Mouse (Mus musculus) macrophage (primary cell): ENCODE measurements around the gene Mrm3. TPM values are rescaled to one million over a fixed set of nuclear protein-coding genes. Genes with fewer than 3 reads are reported as not detected.

Experiments
- H3K27ac ChIP-seq: fragments of 350-480 bp; formaldehyde crosslinking; 2 replicates; pipeline ENCODE4 v1.9.0; 2021
- H3K36me3 ChIP-seq: fragments of 350-480 bp; formaldehyde crosslinking; 2 replicates; pipeline ENCODE4 v1.9.0; 2021; ENCODE audit errors: inconsistent target
- H3K4me3 ChIP-seq: fragments of 350-480 bp; formaldehyde crosslinking; 2 replicates; pipeline ENCODE4 v1.9.0; 2021; ENCODE audit errors: inconsistent target
- H3K79me2 ChIP-seq: fragments of 350-480 bp; formaldehyde crosslinking; 2 replicates; pipeline ENCODE4 v1.9.0; 2021; ENCODE audit errors: inconsistent target
- WGBS: methylation state at CpG from one replicate; pipeline ENCODE4 v1.1.7; 2026; ENCODE audit warnings: inconsistent platforms; ENCODE audit not compliant: missing documents; 5-methylcytosine and 5-hydroxymethylcytosine counted together
- polyA plus RNA-seq: library from polyadenylated mRNA; stranded (reverse); fragments of 250-400 nt; gene quantifications from 3 replicates; pipeline ENCODE4 v1.2.4, GENCODE M21; 2018; ENCODE audit warnings: inconsistent platforms

The Mrm3 gene
- polyA plus RNA-seq, 1 experiment from 2014 or later = 4.1 TPM

DNA sequence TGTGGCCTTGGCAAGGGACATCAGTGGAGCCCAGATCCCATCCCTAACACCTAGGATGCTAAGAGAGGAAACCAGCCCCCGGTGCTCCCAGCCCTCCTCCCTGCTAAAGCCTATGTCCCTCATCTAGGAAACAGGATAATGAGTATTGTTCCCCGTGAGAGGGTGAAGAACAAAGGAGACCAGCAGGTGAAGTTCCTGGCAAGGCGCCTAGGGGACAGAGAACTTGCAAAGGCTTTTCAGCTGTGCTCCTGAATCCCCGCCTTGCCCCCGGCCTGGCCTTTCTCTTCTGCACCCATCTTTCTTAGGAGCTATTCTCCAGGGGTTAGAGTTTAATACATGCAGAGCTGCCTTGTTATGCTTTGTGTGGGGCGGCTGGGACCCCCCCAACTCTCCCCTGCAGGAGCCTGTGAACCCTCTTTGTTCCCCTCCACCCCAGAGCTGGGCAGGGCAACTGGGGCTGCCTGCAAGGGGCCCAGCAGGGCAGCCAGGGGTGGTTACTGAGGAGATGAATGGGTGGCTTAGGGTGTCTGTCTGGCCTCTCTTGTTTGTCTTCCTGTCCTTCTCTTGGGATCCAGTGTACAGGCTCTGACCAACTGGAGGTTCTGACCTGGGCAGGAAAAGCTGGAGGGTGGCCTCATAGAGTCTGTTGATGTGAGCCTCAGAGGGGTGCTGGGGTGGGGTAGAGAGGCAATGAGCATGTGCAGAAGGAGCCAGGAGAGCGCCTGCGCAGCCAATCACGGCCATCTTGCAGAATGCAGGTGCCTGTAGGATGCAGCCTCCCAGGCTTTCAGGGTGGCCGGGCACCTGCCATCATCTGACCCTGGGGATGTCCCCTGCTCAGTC is 16.9 kb downstream of the Mrm3 start:
- Histone ChIP-seq H3K79me2 (no peaks in the 10 kb centered on the region), H3K27ac (no peak overlapping the region), H3K36me3 (no peaks in the 10 kb centered on the region), H3K4me3 (no peak overlapping the region)
- 91% methylated on average over 10 of the region's 10 CpGs for WGBS

GRCm38 (mm10) chr11:76261224-76261623 is 17.7 kb downstream of the Mrm3 start:
- Histone ChIP-seq H3K27ac (no peak overlapping the region), H3K79me2 (no peaks in the 10 kb centered on the region), H3K36me3 (no peaks in the 10 kb centered on the region), H3K4me3 (no peak overlapping the region)
- 23% methylated on average over 12 of the region's 12 CpGs for WGBS

DNA sequence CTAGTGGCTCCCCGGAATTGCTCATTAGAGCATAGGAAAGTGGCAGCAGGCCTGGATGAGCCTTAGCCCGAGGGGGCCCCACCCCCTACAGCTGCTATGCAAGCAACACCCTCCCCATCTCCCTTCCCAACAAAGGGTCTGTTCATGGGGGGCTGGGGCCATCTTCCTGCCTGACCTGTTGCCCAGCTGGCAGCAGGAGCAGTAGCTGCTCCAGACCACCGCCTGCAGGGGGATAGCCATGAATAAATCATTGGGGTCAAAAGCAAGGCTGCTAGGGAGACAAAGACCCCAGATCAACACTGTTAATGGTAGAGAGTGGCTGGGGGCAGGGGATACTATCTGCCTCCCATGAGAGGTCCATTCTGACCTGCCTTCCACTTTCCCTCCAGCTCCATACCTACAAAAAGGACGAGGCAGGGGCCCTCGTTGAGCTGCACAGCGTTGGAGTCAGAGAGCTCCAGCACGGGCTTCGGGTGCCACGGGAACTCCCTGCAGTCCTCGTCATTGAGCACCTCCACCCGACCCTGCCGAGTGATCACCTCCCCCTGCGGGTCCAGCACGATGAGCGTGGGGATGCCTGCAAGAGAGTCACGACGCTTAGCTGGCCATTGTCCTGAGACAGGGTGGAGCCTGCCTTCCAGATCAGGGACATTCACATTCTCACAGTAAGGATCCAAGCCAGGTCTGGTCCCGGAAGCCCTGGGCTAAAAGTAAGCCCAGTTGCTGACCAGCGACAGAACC is 19.3 kb downstream of the Mrm3 start:
- WGBS = 90% methylated on average over 19 of the region's 19 CpGs
- no peak overlapping the region for H3K27ac ChIP-seq
- H3K4me3 ChIP-seq = no peak overlapping the region
- no peaks in the 10 kb centered on the region for H3K36me3 ChIP-seq
- H3K79me2 ChIP-seq = no peaks in the 10 kb centered on the region

DNA sequence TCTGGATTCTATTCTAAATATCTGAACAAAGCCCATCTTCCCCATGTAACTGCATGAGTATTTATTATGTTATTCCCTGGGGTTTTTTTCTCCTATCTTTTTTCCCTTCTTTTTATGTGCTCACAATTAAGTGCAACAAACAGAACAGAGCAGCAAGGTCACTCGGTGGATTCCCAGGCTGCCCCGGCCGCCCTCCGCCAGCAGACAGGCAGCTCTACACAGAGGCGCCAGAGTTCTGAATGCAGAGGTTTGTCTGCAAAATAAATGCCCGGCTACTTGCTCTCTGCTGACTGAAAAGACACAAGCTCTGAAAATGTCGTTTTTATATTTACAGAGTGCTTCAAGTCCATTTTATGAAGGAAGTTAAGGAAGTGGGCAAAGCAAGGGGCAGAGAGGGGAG is 24.0 kb downstream of the Mrm3 start:
- no peaks in the 10 kb centered on the region for H3K79me2 ChIP-seq
- no peak overlapping the region for H3K27ac ChIP-seq
- 62% methylated on average over 7 of the region's 7 CpGs for WGBS
- H3K4me3 ChIP-seq = no peak overlapping the region
- H3K36me3 ChIP-seq = no peaks in the 10 kb centered on the region

GRCm38 (mm10) chr11:76268001-76268459 is 24.5 kb downstream of the Mrm3 start:
- 41% methylated on average over 5 of the region's 5 CpGs for WGBS
- Histone ChIP-seq H3K4me3 (no peak overlapping the region), H3K27ac (no peak overlapping the region), H3K36me3 (no peaks in the 10 kb centered on the region), H3K79me2 (no peaks in the 10 kb centered on the region)

GRCm38 (mm10) chr11:76268521-76269065 is 25.1 kb downstream of the Mrm3 start:
- H3K36me3 ChIP-seq = no peaks in the 10 kb centered on the region
- 95% methylated on average over 6 of the region's 6 CpGs for WGBS
- H3K4me3 ChIP-seq = no peak overlapping the region
- no peak overlapping the region for H3K27ac ChIP-seq
- H3K79me2 ChIP-seq = no peaks in the 10 kb centered on the region

DNA sequence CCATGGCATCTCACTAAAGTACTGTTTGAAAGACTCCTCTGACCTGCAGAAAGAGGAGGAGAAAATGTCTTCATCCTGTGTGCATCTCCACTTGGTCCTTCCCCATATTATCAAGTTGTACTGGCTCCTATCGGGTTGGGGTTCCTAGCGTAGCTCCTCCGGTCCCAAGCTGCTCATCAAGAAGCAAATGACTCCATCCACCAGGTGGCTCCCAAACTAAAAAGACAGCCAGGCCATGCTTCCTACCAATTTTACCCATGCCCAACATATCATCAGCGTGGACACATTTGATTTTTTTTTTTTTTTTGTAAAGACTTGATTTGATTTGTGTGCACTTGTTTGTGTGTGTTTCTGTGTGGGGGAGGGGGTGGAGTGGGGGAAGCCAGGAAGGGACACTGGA is 28.9 kb downstream of the Mrm3 start:
- no peak overlapping the region for H3K4me3 ChIP-seq
- no peaks in the 10 kb centered on the region for H3K79me2 ChIP-seq
- no peaks in the 10 kb centered on the region for H3K36me3 ChIP-seq
- WGBS = 93% methylated on average over 3 of the region's 4 CpGs
- H3K27ac ChIP-seq = no peak overlapping the region

DNA sequence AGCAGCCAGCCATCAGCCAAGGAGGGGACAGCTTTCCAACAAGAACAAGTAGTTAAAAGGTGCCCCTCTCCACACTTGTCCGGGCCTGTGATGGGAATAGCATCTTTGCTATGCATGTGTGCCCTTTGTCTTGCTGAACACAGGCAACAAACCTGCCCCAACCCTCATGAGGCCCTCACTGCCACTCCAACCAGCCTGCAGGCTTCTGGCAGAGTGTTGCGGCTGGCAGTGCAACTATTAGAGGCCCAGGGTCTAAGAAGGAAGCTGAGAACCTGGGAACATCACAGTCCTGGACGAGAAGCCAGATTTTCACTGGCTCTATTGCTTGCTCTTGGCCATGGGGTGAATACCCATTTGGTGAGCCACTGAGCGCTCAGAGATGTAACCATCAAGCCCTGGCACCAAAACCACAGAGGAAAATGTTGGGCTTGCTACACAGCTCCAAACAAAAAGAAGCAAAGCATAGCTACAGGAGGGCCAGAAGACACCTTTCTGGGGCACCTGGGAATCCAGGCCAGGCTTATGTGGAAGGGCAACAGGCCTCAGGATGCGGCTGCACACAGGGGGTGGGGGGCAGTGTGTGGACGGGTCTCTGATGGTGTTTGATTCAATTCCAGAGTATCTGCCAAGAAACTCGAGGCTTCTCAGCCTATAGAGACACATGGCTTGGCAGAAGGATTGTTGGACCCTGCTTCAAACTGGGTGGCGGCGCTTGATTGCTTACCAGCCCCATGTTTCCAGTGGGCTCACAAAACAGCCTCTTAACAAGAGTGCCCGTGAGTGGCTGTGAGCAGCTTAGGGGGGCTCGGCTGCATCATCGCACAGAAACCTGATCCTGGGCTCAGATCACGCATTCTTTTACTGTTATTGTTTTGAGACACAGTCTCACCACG is 35.7 kb downstream of the Mrm3 start:
- Histone ChIP-seq H3K27ac (no peak overlapping the region), H3K4me3 (no peak overlapping the region), H3K79me2 (no peaks in the 10 kb centered on the region), H3K36me3 (no peaks in the 10 kb centered on the region)
- WGBS = 92% methylated on average over 14 of the region's 14 CpGs

- Histone ChIP-seq H3K36me3 (no peaks in the 10 kb centered on the region), H3K4me3 (no peak overlapping the region), H3K79me2 (no peaks in the 10 kb centered on the region), H3K27ac (no peak overlapping the region)
- WGBS = 84% methylated on average over 2 of the region's 2 CpGs
Observed at GRCm38 (mm10) chr11:76279971-76280370, 36.5 kb downstream of the Mrm3 start.

DNA sequence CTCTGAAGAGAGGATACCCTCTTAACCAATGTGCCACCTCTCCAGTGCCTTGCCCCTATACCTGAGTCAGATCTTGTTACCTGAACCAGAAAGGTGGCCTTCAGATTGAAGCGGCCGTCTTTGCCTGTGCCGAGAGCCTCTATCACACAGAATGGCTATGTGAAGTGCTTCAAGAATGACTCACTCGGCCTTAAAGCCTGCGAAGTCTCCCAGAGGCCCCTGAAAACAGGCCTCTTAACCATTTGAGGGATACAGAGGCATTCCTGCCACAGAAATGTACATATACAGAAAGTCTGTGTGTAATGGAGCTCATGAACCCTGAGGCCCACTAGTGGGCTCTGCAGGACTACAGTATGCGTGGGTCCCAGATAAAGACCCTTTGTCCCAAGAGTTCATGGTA is 40.3 kb downstream of the Mrm3 start:
- no peaks in the 10 kb centered on the region for H3K36me3 ChIP-seq
- WGBS = 94% methylated on average over 6 of the region's 6 CpGs
- no peaks in the 10 kb centered on the region for H3K79me2 ChIP-seq
- H3K4me3 ChIP-seq = no peak overlapping the region
- no peak overlapping the region for H3K27ac ChIP-seq

DNA sequence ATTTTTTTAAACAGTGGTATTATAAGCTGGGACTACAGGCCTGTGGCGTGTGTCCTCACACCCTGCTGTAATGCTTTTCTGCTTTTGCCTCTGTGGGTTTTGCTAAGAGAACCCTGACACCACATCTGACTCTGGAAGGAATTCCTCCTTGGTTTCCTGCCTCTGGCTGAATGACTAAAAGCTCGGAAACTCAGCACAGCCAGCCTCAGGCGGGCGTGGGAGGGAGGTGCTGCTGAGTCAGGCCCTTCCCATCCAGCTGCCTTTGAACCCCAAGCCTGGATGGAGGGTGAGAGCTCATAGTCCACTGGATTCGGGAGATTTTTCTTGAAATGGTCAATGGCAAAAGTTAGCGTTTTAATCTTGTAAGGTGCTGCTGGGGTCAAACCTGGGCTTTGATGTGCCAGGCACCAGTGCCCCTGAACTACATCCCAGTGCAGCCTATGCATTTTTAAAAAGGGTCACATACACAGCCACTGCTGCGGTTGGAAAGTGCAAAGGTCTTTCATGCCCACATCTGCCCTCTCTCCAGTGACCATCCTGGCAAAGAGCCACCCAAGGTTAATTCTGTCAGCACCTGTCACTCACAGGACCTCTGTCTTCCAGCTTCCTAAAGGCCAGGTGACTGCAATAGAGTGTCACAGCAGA is 42.0 kb downstream of the Mrm3 start:
- Histone ChIP-seq H3K4me3 (no peak overlapping the region), H3K36me3 (no peaks in the 10 kb centered on the region)
- WGBS = 57% methylated on average over 7 of the region's 7 CpGs

GRCm38 (mm10) chr11:76286534-76287126 is 43.1 kb downstream of the Mrm3 start:
- Histone ChIP-seq H3K27ac (no peak overlapping the region), H3K36me3 (no peaks in the 10 kb centered on the region), H3K4me3 (no peak overlapping the region), H3K79me2 (no peaks in the 10 kb centered on the region)
- WGBS = 78% methylated on average over 10 of the region's 10 CpGs

More for the DNA sequence above, 42.0 kb downstream of the Mrm3 start:
- H3K79me2 ChIP-seq = no peaks in the 10 kb centered on the region
- no peak overlapping the region for H3K27ac ChIP-seq

DNA sequence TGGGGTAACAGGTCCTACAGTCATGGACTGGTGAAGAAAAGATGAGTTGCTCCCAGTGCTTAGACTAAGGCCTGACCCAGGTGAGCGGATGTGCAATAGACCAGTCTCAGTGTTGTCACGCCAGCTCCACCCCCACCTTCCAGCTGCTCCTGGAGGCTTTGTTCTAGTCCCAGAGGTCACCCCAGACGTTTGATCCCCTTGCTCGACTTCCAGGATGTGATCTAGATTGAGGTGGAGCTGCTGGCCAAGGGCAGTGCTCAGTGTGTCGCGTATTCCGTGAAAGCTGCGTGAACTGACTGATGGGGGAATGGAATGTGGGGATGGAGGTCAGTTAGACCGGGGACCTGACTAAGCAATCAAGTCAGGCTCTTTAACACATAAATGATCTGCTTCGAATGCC is 43.8 kb downstream of the Mrm3 start:
- H3K4me3 ChIP-seq = no peak overlapping the region
- H3K27ac ChIP-seq = no peak overlapping the region
- no peaks in the 10 kb centered on the region for H3K79me2 ChIP-seq
- H3K36me3 ChIP-seq = no peaks in the 10 kb centered on the region
- 92% methylated on average over 10 of the region's 10 CpGs for WGBS
